Mouse (Mus musculus): ENCODE data around the gene Abcg4. TPM values are rescaled to one million over a fixed set of nuclear protein-coding genes. Genes with fewer than 3 reads are reported as not detected.
A peak's percentile ranks its signal among the peaks of the same experiment; 100 is the strongest.

The Abcg4 gene
- total and polyA plus RNA-seq, 3 experiments, result 0.23 to 1.1 (median 0.72) TPM

DNA sequence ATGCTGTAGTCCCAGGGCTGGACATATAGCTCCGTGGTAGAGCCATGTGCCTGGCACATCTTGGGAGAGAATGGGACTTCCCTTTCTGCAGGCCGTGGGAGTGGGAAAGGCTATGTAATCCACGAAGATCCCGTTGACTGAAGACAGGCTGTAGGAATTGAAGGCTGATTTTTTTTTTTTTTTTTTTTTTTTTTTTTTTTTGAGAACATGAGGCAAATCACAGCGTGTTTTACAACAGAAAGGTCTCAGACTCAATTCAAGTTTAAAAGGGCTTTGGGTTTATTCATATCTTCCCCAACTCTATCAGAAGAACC is 47.6 kb upstream of the Abcg4 start:
- Histone ChIP-seq H3K27me3 (replicated peaks) (no peaks in the 10 kb centered on the region), H3K9ac (ENCODE audit: insufficient read depth, low read depth) (peak overlapping the region; percentile 96), H3K79me2 (replicated peaks; ENCODE audit: control insufficient read depth, extremely low read depth, insufficient read depth, poor library complexity, severe bottlenecking) (peaks cover 31% of the 10 kb centered on the region), H3K36me3 (replicated peaks in 1 of 2; ENCODE audit: control insufficient read depth in 1 of 2, insufficient read depth in 1 of 2, low read length in 1 of 2) (peaks cover 52 to 63% of the 10 kb centered on the region in 2 experiments), H3K9me3 (replicated peaks; ENCODE audit: low read length) (peaks cover 2% of the 10 kb centered on the region), H3K4me3 (replicated peaks in 1 of 3; ENCODE audit: low read depth in 2 of 3, low read length in 2 of 3, poor library complexity in 1 of 3) (peak overlapping the region; percentile 70 to 98 (median 87)), H3K27ac (ENCODE audit: insufficient read depth, low read depth) (no peak overlapping the region), H3K4me1 (ENCODE audit: control insufficient read depth in 1 of 2, insufficient read depth in 2 of 2) (peaks cover 10 to 30% of the 10 kb centered on the region in 2 experiments; a peak in 2 of 4 replicates), H3K4me2 (ENCODE audit: insufficient read depth, low read depth, poor library complexity, severe bottlenecking) (peak overlapping the region; percentile 76)
- DNase-seq (ENCODE audit: extremely low read depth), result no peak
- dilution Hi-C loops (cut with MboI; ENCODE audit: extremely low pct_ligation_motif_present, extremely low pct_unique_long_range_greater_than_20kb, low sequenced_read_pairs), result no loop called here
- in situ Hi-C loops (cut with MboI; ENCODE audit: low pct_ligation_motif_present, low pct_unique_long_range_greater_than_20kb, low sequenced_read_pairs), result no loop called here
- TF ChIP-seq MXI1 (IDR thresholded peaks at IDR 0.05; ENCODE audit: low read depth, low read length) (peak; percentile 25; the same call in 1 of the 2 replicates), POLR2AphosphoS2 (IDR thresholded peaks at IDR 0.05; ENCODE audit: low read depth, low read length) (peak; percentile 70; the same call in 1 of the 2 replicates), TBP (conservative IDR thresholded peaks at IDR 0.05; ENCODE audit: low read depth, low read length) (0 out of 2 replicates have a peak, but pooled peaks have one; percentile 4), NRF1 (IDR thresholded peaks at IDR 0.05; ENCODE audit: low read depth, low read length) (no peak), MYC (IDR thresholded peaks at IDR 0.05; ENCODE audit: low read depth, low read length) (peak; percentile 47; the same call in 1 of the 2 replicates), CHD2 (IDR thresholded peaks at IDR 0.05; ENCODE audit: low read length) (no peak), TCF12 (IDR thresholded peaks at IDR 0.05; ENCODE audit: low read depth, low read length) (no peak), SIN3A (IDR thresholded peaks at IDR 0.05; ENCODE audit: low read length) (peak; percentile 53; the same call in 1 of the 2 replicates), USF2 (conservative IDR thresholded peaks at IDR 0.05; ENCODE audit: low read depth, low read length) (0 out of 2 replicates have a peak, but pooled peaks have one; percentile 2), ETS1 (conservative IDR thresholded peaks at IDR 0.05; ENCODE audit: low read depth, low read length) (no peak), ZNF384 (IDR thresholded peaks at IDR 0.05; ENCODE audit: low read depth, low read length) (peak; percentile 79), RAD21 (IDR thresholded peaks at IDR 0.05; ENCODE audit: low read depth, low read length) (no peak)

DNA sequence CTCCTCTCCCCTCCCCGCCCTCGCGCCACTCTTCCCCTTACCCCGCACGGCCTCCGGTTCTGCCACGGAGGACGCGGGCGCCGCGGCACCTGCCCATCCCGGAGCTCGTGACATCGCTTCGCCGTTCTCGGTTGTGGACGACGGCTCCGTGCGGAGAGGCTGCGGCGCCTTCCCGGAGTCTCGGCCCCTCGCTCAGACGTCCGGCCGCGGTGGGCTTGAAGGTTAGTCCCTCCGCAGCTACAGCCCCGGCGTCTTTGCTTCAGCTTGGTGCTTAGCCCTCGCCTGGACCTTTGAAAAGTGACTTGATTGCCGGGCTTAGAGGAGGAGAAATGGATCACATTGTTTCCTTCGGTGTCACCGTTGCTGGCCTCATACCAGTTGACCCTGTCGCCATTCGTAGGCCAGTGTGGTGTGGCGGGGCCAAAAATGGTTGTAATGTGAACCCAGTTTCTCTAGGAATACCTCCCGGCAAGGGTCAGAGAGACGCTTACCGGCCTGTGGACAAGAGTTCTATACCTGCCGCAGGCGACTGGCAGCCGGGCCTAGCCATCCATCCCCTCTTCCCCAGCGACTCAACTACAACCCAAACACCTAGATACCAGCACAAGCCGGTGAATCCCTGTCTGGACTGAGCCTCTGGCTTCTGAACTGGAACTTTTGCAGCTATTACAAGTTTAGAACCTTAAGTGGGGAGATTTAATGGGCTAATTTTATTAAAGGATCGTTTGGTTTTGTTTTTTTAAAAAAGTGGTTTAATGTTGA is 47.1 kb upstream of the Abcg4 start:
- peaks cover 2% of the 10 kb centered on the region for H3K9me3 ChIP-seq (replicated peaks; ENCODE audit: low read length)
- peak; percentile 46 for DNase-seq (ENCODE audit: extremely low read depth)
- H3K4me1 ChIP-seq (ENCODE audit: control insufficient read depth in 1 of 2, insufficient read depth in 2 of 2), result peaks cover 10 to 35% of the 10 kb centered on the region in 2 experiments; a peak in 2 of 4 replicates
- peak overlapping the region; percentile 76 for H3K4me2 ChIP-seq (ENCODE audit: insufficient read depth, low read depth, poor library complexity, severe bottlenecking)
- dilution Hi-C loops (cut with MboI; ENCODE audit: extremely low pct_ligation_motif_present, extremely low pct_unique_long_range_greater_than_20kb, low sequenced_read_pairs) (no loop called here), in situ Hi-C loops (cut with MboI; ENCODE audit: low pct_ligation_motif_present, low pct_unique_long_range_greater_than_20kb, low sequenced_read_pairs) (no loop called here)
- peak overlapping the region; percentile 96 for H3K9ac ChIP-seq (ENCODE audit: insufficient read depth, low read depth)
- H3K27ac ChIP-seq (ENCODE audit: insufficient read depth, low read depth), result peak overlapping the region; percentile 92
- H3K36me3 ChIP-seq (replicated peaks in 1 of 2; ENCODE audit: control insufficient read depth in 1 of 2, insufficient read depth in 1 of 2, low read length in 1 of 2), result peaks cover 51 to 63% of the 10 kb centered on the region in 2 experiments
- peak overlapping the region; percentile 70 to 98 (median 87) for H3K4me3 ChIP-seq (replicated peaks in 1 of 3; ENCODE audit: low read depth in 2 of 3, low read length in 2 of 3, poor library complexity in 1 of 3)
- no peaks in the 10 kb centered on the region for H3K27me3 ChIP-seq (replicated peaks)
- H3K79me2 ChIP-seq (replicated peaks; ENCODE audit: control insufficient read depth, extremely low read depth, insufficient read depth, poor library complexity, severe bottlenecking), result peaks cover 31% of the 10 kb centered on the region
- no peak for TF ChIP-seq ZKSCAN1 (IDR thresholded peaks at IDR 0.05; ENCODE audit: borderline replicate concordance, low read depth, low read length)
- no peak for TF ChIP-seq HCFC1 (IDR thresholded peaks at IDR 0.05; ENCODE audit: low read depth, low read length)
- TF ChIP-seq E2F4 (IDR thresholded peaks at IDR 0.05; ENCODE audit: insufficient replicate concordance, low read depth, low read length), result no peak
- no peak for TF ChIP-seq PAX5 (IDR thresholded peaks at IDR 0.05; ENCODE audit: low read length)
- TF ChIP-seq BHLHE40 (IDR thresholded peaks at IDR 0.05; ENCODE audit: low read depth, low read length), result no peak
- no peak for TF ChIP-seq MAFK (IDR thresholded peaks at IDR 0.05; ENCODE audit: insufficient replicate concordance, low read length)
- TF ChIP-seq MYC (IDR thresholded peaks at IDR 0.05; ENCODE audit: low read depth, low read length), result no peak
- no peak for TF ChIP-seq NELFE (IDR thresholded peaks at IDR 0.05; ENCODE audit: low read depth, low read length)
- no peak; the same call in 1 of the 2 replicates for TF ChIP-seq MXI1 (IDR thresholded peaks at IDR 0.05; ENCODE audit: low read depth, low read length)
- TF ChIP-seq ETS1 (conservative IDR thresholded peaks at IDR 0.05; ENCODE audit: low read depth, low read length), result no peak
- TF ChIP-seq GABPA (IDR thresholded peaks at IDR 0.05; ENCODE audit: insufficient replicate concordance, low read depth, low read length), result no peak
- TF ChIP-seq SMC3 (IDR thresholded peaks at IDR 0.05; ENCODE audit: low read depth, low read length), result no peak
- no peak for TF ChIP-seq RAD21 (IDR thresholded peaks at IDR 0.05; ENCODE audit: low read depth, low read length)
- no peak for TF ChIP-seq USF1 (IDR thresholded peaks at IDR 0.05; ENCODE audit: low read depth, low read length)
- no peak for TF ChIP-seq KAT2A (IDR thresholded peaks at IDR 0.05; ENCODE audit: insufficient replicate concordance, low read length)
- peak; percentile 76 for TF ChIP-seq SIN3A (IDR thresholded peaks at IDR 0.05; ENCODE audit: low read length)
- TF ChIP-seq ZNF384 (IDR thresholded peaks at IDR 0.05; ENCODE audit: low read depth, low read length), result no peak
- TF ChIP-seq USF2 (conservative IDR thresholded peaks at IDR 0.05; ENCODE audit: low read depth, low read length), result no peak; the same call in 1 of the 2 replicates
- TF ChIP-seq TBP (conservative IDR thresholded peaks at IDR 0.05; ENCODE audit: low read depth, low read length), result 0 out of 2 replicates have a peak, but pooled peaks have one; percentile 3
- no peak for TF ChIP-seq NRF1 (IDR thresholded peaks at IDR 0.05; ENCODE audit: low read depth, low read length)
- no peak for TF ChIP-seq TCF12 (IDR thresholded peaks at IDR 0.05; ENCODE audit: low read depth, low read length)
- TF ChIP-seq POLR2AphosphoS2 (IDR thresholded peaks at IDR 0.05; ENCODE audit: low read depth, low read length), result 0 out of 2 replicates have a peak, but pooled peaks have one; percentile 85
- TF ChIP-seq POLR2A (IDR thresholded peaks at IDR 0.05; ENCODE audit: low read depth, low read length), result peak; percentile 70
- no peak for TF ChIP-seq JUN (IDR thresholded peaks at IDR 0.05; ENCODE audit: insufficient read depth, low read depth, low read length)
- TF ChIP-seq MEF2A (IDR thresholded peaks at IDR 0.05; ENCODE audit: borderline replicate concordance, low read depth, low read length), result no peak
- TF ChIP-seq EP300 (IDR thresholded peaks at IDR 0.05; ENCODE audit: low read length), result 0 out of 2 replicates have a peak, but pooled peaks have one; percentile 23
- peak; percentile 69 for TF ChIP-seq ZMIZ1 (IDR thresholded peaks at IDR 0.05; ENCODE audit: low read depth, low read length)

All from CH12.LX (cell line).